Mouse (Mus musculus) kidney, postnatal 0 days (tissue): ENCODE measurements around the gene Shisa4. TPM values are rescaled to one million over a fixed set of nuclear protein-coding genes. Genes with fewer than 3 reads are reported as not detected.
"Not testable (repeated sequence)": the region's sequence is repeated elsewhere in the genome, so short reads cannot be mapped to it uniquely, and the experiment has no call there.

Experiments
- ATAC-seq: fragments of 200-750 bp; cut with Nextera tagmentation; replicated peaks from 2 replicates; pipeline ENCODE4 v1.8.0; 2017; ENCODE audit warnings: low read depth, moderate number of reproducible peaks, moderate TSS enrichment, moderate library complexity; ENCODE audit not compliant: low FRiP score
- DNase-seq: peaks from one replicate; pipeline ENCODE4 v3.0.0-alpha.2; 2016; ENCODE audit warnings: low spot score
- H3K27ac ChIP-seq: fragments of 300-500 bp; sonication (generic); 2 replicates; pipeline ENCODE4 v1.5.1; 2014; ENCODE audit warnings: mild to moderate bottlenecking
- H3K27me3 ChIP-seq: fragments of 300-500 bp; sonication (generic); 2 replicates; pipeline ENCODE4 v1.6.1; 2014; ENCODE audit warnings: low read length, mixed read lengths; ENCODE audit not compliant: insufficient read depth
- H3K36me3 ChIP-seq: fragments of 300-500 bp; sonication (generic); 2 replicates; pipeline ENCODE4 v1.6.1; 2014; ENCODE audit warnings: low read length, mixed read lengths; ENCODE audit not compliant: insufficient read depth
- H3K4me1 ChIP-seq: fragments of 300-500 bp; sonication (generic); replicated peaks from 2 replicates; pipeline ENCODE4 v1.6.1; 2014; ENCODE audit warnings: antibody characterized with exemption, low read length, mixed read lengths; ENCODE audit not compliant: insufficient read depth
- H3K4me2 ChIP-seq: fragments of 300-500 bp; sonication (generic); 2 replicates; pipeline ENCODE4 v1.6.1; 2014; ENCODE audit warnings: mild to moderate bottlenecking, low read length, moderate library complexity, mixed read lengths
- H3K4me3 ChIP-seq: fragments of 300-500 bp; sonication (generic); replicated peaks from 2 replicates; pipeline ENCODE4 v1.5.1; 2014; ENCODE audit warnings: low read depth, low read length
- H3K9ac ChIP-seq: fragments of 300-500 bp; sonication (generic); 2 replicates; pipeline ENCODE4 v1.6.1; 2014; ENCODE audit warnings: low read depth, low read length
- H3K9me3 ChIP-seq: fragments of 300-500 bp; sonication (generic); replicated peaks from 2 replicates; pipeline ENCODE4 v1.6.1; 2016; ENCODE audit warnings: low read length, inconsistent platforms, mixed read lengths
- CTCF ChIP-seq: IDR thresholded peaks from 2 replicates; pipeline ENCODE4 v1.5.1; 2016; ENCODE audit warnings: antibody characterized with exemption, low read depth, mild to moderate bottlenecking, moderate library complexity
- WGBS: fragments of 180-500 bp; shearing (Covaris S2); extraction: QIAGEN DNeasy Blood & Tissue Kit; methylation state at CpG from one replicate; pipeline ENCODE4 v1.1.7; 2014; 5-methylcytosine and 5-hydroxymethylcytosine counted together
- polyA plus RNA-seq: library from polyadenylated mRNA; unstranded; fragments of >200 nt; fragmentation: Nextera tagmentation; extraction: Ambion mirVana; gene quantifications from 2 replicates; pipeline ENCODE4 v1.2.1, GENCODE M21; 2015

Gene Shisa4
- polyA plus RNA-seq, 1 experiment from 2014 or later = 42.9 TPM

DNA sequence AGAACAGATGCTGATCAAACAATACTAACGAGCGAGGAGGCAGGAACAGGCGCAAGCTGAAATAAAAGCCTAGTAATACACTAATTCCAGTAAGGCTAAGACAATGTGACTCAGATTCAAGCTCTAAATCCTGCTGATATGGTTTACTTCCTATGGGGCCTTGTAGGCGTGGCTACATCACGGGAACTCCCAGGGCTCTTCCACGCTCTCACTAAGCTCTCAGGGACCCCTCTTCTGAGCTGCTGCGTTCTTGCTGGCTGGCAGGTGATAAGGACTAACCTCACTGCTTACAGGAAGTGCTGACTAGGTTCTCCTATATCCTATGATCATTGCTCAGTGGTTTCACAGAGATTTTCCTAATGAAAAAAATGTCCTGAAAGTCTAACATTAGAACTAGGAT lies 30.3 kb upstream of the Shisa4 start:
- H3K4me2 ChIP-seq = no peak overlapping the region
- DNase-seq (no peak), ATAC-seq (no peak)
- peaks cover 78% of the 10 kb centered on the region for H3K36me3 ChIP-seq
- no peaks in the 10 kb centered on the region for H3K9me3 ChIP-seq
- TF ChIP-seq CTCF = no peak
- no peak overlapping the region for H3K27ac ChIP-seq
- no peak overlapping the region for H3K9ac ChIP-seq
- no peaks in the 10 kb centered on the region for H3K27me3 ChIP-seq
- no peaks in the 10 kb centered on the region for H3K4me1 ChIP-seq
- H3K4me3 ChIP-seq = no peak overlapping the region
- WGBS = 84% methylated on average over 7 of the region's 7 CpGs

DNA sequence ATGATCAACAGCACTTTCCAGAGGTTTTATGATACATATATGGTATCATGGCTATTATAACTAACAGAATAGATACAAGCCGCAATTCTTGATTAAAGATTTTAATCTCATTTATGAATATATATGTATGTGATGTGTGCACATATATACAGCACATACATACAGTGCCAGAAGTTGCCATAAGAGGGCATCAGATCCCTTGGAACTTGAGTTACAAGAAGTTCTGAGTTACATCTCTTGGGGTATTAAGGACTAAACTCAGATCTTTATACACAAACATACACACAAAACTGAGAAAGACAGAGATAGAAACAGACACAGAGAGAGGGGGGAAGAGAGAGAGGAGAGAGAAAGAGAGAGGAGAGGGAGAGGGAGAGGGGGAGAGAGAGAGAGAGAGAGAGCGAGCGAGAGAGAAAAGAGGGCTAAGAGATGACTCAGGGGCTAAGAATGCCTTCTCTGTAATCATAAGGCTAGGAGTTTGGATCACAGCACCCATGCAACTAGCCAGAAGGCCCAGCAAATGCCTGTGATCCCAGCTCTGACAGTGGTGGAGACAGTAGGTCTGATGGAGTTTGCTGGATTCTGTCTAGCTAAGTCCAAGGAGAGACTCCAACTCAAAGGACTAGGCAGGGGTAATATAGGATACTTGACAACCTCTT lies 26.5 kb upstream of the Shisa4 start:
- H3K27ac ChIP-seq = no peak overlapping the region
- peaks cover 64% of the 10 kb centered on the region for H3K36me3 ChIP-seq
- no peaks in the 10 kb centered on the region for H3K4me1 ChIP-seq
- H3K27me3 ChIP-seq = no peaks in the 10 kb centered on the region
- H3K9me3 ChIP-seq = no peaks in the 10 kb centered on the region
- no peak overlapping the region for H3K4me3 ChIP-seq
- H3K4me2 ChIP-seq = no peak overlapping the region
- ATAC-seq = no peak
- peak; percentile 25 for DNase-seq
- 90% methylated on average over 3 of the region's 3 CpGs for WGBS
- peak; percentile 54; the same call in 1 of the 2 replicates for TF ChIP-seq CTCF
- H3K9ac ChIP-seq = no peak overlapping the region

DNA sequence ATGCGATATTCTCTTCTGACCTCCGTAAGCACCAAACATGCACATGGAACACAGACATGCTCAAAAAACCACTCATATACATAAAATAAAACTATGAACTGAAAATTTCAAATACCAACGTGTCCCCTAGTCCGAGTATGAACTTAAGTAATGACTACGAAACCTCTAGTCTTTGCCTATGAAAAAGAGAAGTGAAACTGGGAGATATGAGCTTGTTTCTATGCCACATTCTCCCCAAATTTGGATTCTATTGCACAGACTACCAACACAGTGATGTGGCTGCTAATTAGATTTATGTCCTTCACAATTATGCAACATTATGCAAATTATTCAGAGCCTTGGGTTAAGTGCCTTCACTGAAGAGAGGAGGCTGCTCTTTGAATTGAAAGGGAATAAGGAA lies 24.4 kb upstream of the Shisa4 start:
- WGBS = 92% methylated on average over 5 of the region's 5 CpGs
- Histone ChIP-seq H3K4me3 (no peak overlapping the region), H3K9me3 (no peaks in the 10 kb centered on the region), H3K9ac (no peak overlapping the region), H3K27me3 (no peaks in the 10 kb centered on the region), H3K27ac (no peak overlapping the region), H3K4me1 (no peaks in the 10 kb centered on the region), H3K4me2 (no peak overlapping the region), H3K36me3 (peaks cover 55% of the 10 kb centered on the region)
- DNase-seq (no peak), ATAC-seq (no peak)
- no peak for TF ChIP-seq CTCF

GRCm38 (mm10) chr1:135385161-135385560 lies 10.1 kb upstream of the Shisa4 start:
- no peaks in the 10 kb centered on the region for H3K27me3 ChIP-seq
- no peak for TF ChIP-seq CTCF
- no peak for DNase-seq
- H3K36me3 ChIP-seq = peaks cover 59% of the 10 kb centered on the region
- no peaks in the 10 kb centered on the region for H3K9me3 ChIP-seq
- H3K4me2 ChIP-seq = no peak overlapping the region
- H3K9ac ChIP-seq = no peak overlapping the region
- WGBS = 89% methylated on average over 9 of the region's 9 CpGs
- no peak overlapping the region for H3K4me3 ChIP-seq
- no peaks in the 10 kb centered on the region for H3K4me1 ChIP-seq
- no peak for ATAC-seq
- H3K27ac ChIP-seq = no peak overlapping the region

- no peak overlapping the region for H3K9ac ChIP-seq
- no peaks in the 10 kb centered on the region for H3K27me3 ChIP-seq
- no peak overlapping the region for H3K27ac ChIP-seq
- no peaks in the 10 kb centered on the region for H3K4me1 ChIP-seq
- H3K4me2 ChIP-seq = no peak overlapping the region
- no peak for DNase-seq
- TF ChIP-seq CTCF = no peak
- H3K36me3 ChIP-seq = peaks cover 50% of the 10 kb centered on the region
- WGBS = 97% methylated on average over 5 of the region's 5 CpGs
- no peak for ATAC-seq
- no peak overlapping the region for H3K4me3 ChIP-seq
- no peaks in the 10 kb centered on the region for H3K9me3 ChIP-seq
Measured at GRCm38 (mm10) chr1:135384171-135384570, 9.1 kb upstream of the Shisa4 start.

- not testable (repeated sequence) for H3K9me3 ChIP-seq, ATAC-seq, H3K4me2 ChIP-seq, H3K27ac ChIP-seq, H3K4me3 ChIP-seq, H3K27me3 ChIP-seq, DNase-seq, H3K9ac ChIP-seq, H3K4me1 ChIP-seq
- H3K36me3 ChIP-seq = peaks cover 25% of the 10 kb centered on the region
- TF ChIP-seq CTCF = peak; percentile 62
- 63% methylated on average over 6 of the region's 6 CpGs for WGBS
Measured at GRCm38 (mm10) chr1:135381560-135381959, 6.5 kb upstream of the Shisa4 start.
